In the genomic region with DNA sequence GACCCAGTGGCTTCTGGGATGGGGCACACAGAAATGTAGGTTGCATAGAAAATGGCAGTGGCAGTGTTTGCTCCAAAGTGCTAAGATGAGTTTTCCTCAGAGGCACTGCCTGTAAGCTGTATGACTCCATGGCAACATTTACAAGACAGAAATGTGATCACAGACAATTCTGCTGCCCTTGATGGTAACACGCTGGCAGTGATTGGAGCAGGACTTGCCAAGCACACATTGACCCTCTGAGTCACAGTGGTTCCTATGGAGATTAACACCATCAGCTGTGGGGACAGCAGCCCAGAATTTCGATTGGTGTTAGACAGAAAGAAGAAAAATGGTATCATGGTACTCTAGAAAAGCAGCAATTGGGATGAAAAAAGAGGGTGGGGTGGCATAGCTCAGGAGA, we compare ENCODE assay signal across 14 mouse cellular contexts.
"Had no signal": no experiment of that assay in that cellular context is flagged by ENCODE, and none has a peak within 500 bp of the region (broad histone marks: within the 10 kb centered on the region; RNA-seq: fewer than 3 reads in every experiment).

No protein-coding gene starts in this region.

- H3K4me2 ChIP-seq: liver, embryonic 11.5 days; liver, embryonic 15.5 days; neural tube, embryonic 12.5 days had no signal

- H3K9me3 ChIP-seq: limb, embryonic 10.5 days; liver, embryonic 15.5 days; neural tube, embryonic 12.5 days had no signal

- ATAC-seq: lung, postnatal 0 days had no signal

- H3K4me1 ChIP-seq: limb, embryonic 10.5 days; liver, embryonic 15.5 days; neural tube, embryonic 12.5 days had no signal

- H3K27me3 ChIP-seq: liver, embryonic 15.5 days; neural tube, embryonic 12.5 days had no signal

- H3K9ac ChIP-seq: liver, embryonic 15.5 days; neural tube, embryonic 12.5 days had no signal

- H3K4me3 ChIP-seq: left cerebral cortex, adult 2 months; limb, embryonic 10.5 days; liver, embryonic 15.5 days; neural tube, embryonic 12.5 days had no signal

- H3K27ac ChIP-seq: left cerebral cortex, adult 2 months; limb, embryonic 10.5 days; liver, embryonic 15.5 days; neural tube, embryonic 12.5 days had no signal

- H3K36me3 ChIP-seq: limb, embryonic 10.5 days; liver, embryonic 15.5 days; neural tube, embryonic 12.5 days had no signal

- DNase-seq: kidney, adult 8-10 months; kidney, postnatal 25 days; lung, adult 2 months; lung, postnatal 36 days; right cerebral cortex, postnatal 4 days; spleen, adult 18-20 months; thymus, adult 18-20 months; thymus, postnatal 14 days had no signal
